Mouse (Mus musculus) MEL (cell line): Measurements from ENCODE around the gene Rnf115.

ENCODE experiments used
- CTCF ChIP-seq, 3 experiments: IDR thresholded peaks in 2 of 3; conservative IDR thresholded peaks in 1 of 3; 2 replicates each; pipeline ENCODE4 v1.5.1; 2011 to 2012; ENCODE audit warnings: low read length in 3 of 3, low read depth in 2 of 3, mild to moderate bottlenecking in 2 of 3, improper control_type of control experiment in 1 of 3, inconsistent platforms in 1 of 3, mixed read lengths in 1 of 3, moderate library complexity in 1 of 3; ENCODE audit not compliant: control insufficient read depth in 1 of 3, insufficient read depth in 1 of 3, poor library complexity in 1 of 3, severe bottlenecking in 1 of 3
- MAX ChIP-seq: IDR thresholded peaks from 2 replicates; pipeline ENCODE4 v1.6.1; 2011; ENCODE audit warnings: low read length, improper control_type of control experiment
- MEF2A ChIP-seq: IDR thresholded peaks from 2 replicates; pipeline ENCODE4 v1.6.1; 2014; ENCODE audit warnings: low read depth, mild to moderate bottlenecking, inconsistent platforms, low read length, improper control_type of control experiment; ENCODE audit not compliant: poor library complexity, insufficient replicate concordance, severe bottlenecking; ENCODE audit errors: extremely low read depth
- NRF1 ChIP-seq: IDR thresholded peaks from 2 replicates; pipeline ENCODE4 v1.6.1; 2014; ENCODE audit warnings: low read depth, mild to moderate bottlenecking, inconsistent platforms, low read length, improper control_type of control experiment, moderate library complexity; ENCODE audit not compliant: poor library complexity, insufficient read depth, severe bottlenecking
- POLR2A ChIP-seq, 2 experiments: IDR thresholded peaks; 2 replicates each; pipeline ENCODE4 v1.6.1; 2011 to 2012; ENCODE audit warnings: low read length in 2 of 2, mild to moderate bottlenecking in 2 of 2, control low read depth in 1 of 2, improper control_type of control experiment in 1 of 2, low read depth in 1 of 2, moderate library complexity in 1 of 2; ENCODE audit not compliant: control insufficient read depth in 1 of 2, insufficient read depth in 1 of 2, poor library complexity in 1 of 2
- USF1 ChIP-seq: IDR thresholded peaks from 2 replicates; pipeline ENCODE4 v1.6.1; 2014; ENCODE audit warnings: low read depth, mild to moderate bottlenecking, inconsistent platforms, low read length, improper control_type of control experiment, moderate library complexity
- USF2 ChIP-seq, 2 experiments: IDR thresholded peaks; 2 replicates each; pipeline ENCODE4 v1.6.1; 2011 to 2012; ENCODE audit warnings: improper control_type of control experiment in 2 of 2, low read length in 2 of 2, borderline replicate concordance in 1 of 2, inconsistent platforms in 1 of 2, low read depth in 1 of 2, mild to moderate bottlenecking in 1 of 2; ENCODE audit not compliant: insufficient read depth in 1 of 2
- ZNF384 ChIP-seq: IDR thresholded peaks from 2 replicates; pipeline ENCODE4 v1.6.1; 2012; ENCODE audit warnings: low read depth, mild to moderate bottlenecking, inconsistent platforms, low read length, improper control_type of control experiment

DNA sequence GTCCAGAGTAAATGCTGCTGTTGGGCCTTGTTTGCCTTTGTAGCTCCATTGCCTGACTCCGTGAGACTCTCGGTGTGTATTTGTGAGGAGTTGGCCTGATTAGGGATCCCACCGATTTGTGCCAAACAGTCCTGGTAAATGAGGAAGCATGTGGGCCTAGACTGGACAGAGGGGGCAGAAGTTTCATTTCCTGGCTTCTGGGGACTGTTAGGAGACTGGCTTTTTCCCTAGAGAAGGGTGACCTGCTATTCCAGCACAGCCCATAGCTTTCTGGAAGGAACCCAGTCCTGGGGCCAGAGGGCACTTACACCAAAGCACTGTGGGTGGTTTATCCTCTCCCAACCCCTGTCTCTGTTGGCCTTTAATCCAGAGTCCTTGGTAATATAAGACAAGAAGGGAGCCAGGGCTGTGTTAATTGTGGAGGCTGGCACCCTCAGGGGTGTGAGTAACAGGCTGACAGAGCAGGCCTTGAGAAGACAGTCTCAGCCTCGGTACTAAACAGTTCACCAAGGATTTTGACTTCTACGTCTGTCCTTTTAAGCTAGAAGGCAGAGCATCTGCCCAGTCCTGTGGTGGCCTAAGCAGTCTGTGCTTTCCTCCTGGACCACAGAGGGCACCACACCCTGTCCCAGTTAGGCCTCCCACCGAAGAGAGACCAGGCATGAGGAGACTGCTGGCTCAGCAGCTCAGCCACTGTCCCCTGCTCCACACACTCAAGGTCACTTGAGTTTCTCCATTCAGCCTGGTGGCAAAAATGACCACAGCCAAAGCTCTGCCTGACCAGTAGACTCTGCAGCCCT, 92.9 kb downstream of the Rnf115 start:
- no peak for TF ChIP-seq POLR2A (IDR thresholded peaks at IDR 0.05; ENCODE audit: control insufficient read depth in 1 of 2, insufficient read depth in 1 of 2, low read depth in 1 of 2, low read length in 2 of 2, poor library complexity in 1 of 2)
- TF ChIP-seq NRF1 = no peak
- no peak for TF ChIP-seq USF1
- TF ChIP-seq MEF2A = no peak
- no peak for TF ChIP-seq CTCF (IDR thresholded peaks at IDR 0.05 in 2 of 3, conservative IDR thresholded peaks at IDR 0.05 in 1 of 3; ENCODE audit: control insufficient read depth in 1 of 3, insufficient read depth in 1 of 3, low read depth in 2 of 3, low read length in 3 of 3, poor library complexity in 1 of 3, severe bottlenecking in 1 of 3)
- no peak for TF ChIP-seq USF2 (IDR thresholded peaks at IDR 0.05; ENCODE audit: borderline replicate concordance in 1 of 2, insufficient read depth in 1 of 2, low read depth in 1 of 2, low read length in 2 of 2)
- TF ChIP-seq MAX = no peak
- no peak for TF ChIP-seq ZNF384
